Mouse (Mus musculus): ENCODE measurements around the gene Plin5. TPM values are rescaled to one million over a fixed set of nuclear protein-coding genes. Genes with fewer than 3 reads are reported as not detected.

Gene Plin5
- 10 to 100 TPM; 20.4 to 32.6 (median 26.9) TPM for total RNA-seq (2022)

- peak; percentile 74 for DNase-seq
Observed at GRCm38 (mm10) chr17:56117251-56117710, at the start of gene Plin5. TSS of gene Plin5 (minus strand) at chr17:56117596.

- no peak for DNase-seq
Observed at GRCm38 (mm10) chr17:56165671-56166070, 48.3 kb upstream of the Plin5 start.

GRCm38 (mm10) chr17:56164510-56164909, 47.1 kb upstream of the Plin5 start:
- no peak for DNase-seq

- no peak for DNase-seq
Observed at GRCm38 (mm10) chr17:56163523-56164102, 46.2 kb upstream of the Plin5 start.

GRCm38 (mm10) chr17:56162231-56162774, 44.9 kb upstream of the Plin5 start, which contains the start of gene Tnfaip8l1:
TSS of gene Tnfaip8l1 (plus strand) at chr17:56162477.
- DNase-seq: peak; percentile 95

- DNase-seq: no peak
Observed at GRCm38 (mm10) chr17:56159729-56160128, 42.3 kb upstream of the Plin5 start.

GRCm38 (mm10) chr17:56153643-56154042, 36.2 kb upstream of the Plin5 start:
- DNase-seq: peak; percentile 74

GRCm38 (mm10) chr17:56149897-56150296, 32.5 kb upstream of the Plin5 start:
- no peak for DNase-seq

- no peak for DNase-seq
Observed at GRCm38 (mm10) chr17:56148790-56149618, 31.6 kb upstream of the Plin5 start.

- no peak for DNase-seq
Observed at GRCm38 (mm10) chr17:56148280-56148679, 30.9 kb upstream of the Plin5 start.

- no peak for DNase-seq
Observed at GRCm38 (mm10) chr17:56147420-56147819, 30.0 kb upstream of the Plin5 start.

- DNase-seq: no peak
Observed at GRCm38 (mm10) chr17:56146131-56146530, 28.7 kb upstream of the Plin5 start.

GRCm38 (mm10) chr17:56144546-56144945, 27.1 kb upstream of the Plin5 start:
- no peak for DNase-seq

GRCm38 (mm10) chr17:56141702-56142605, 24.6 kb upstream of the Plin5 start:
- DNase-seq: no peak

GRCm38 (mm10) chr17:56139858-56140595, 22.6 kb upstream of the Plin5 start, which contains the start of gene Sema6b:
TSS of gene Sema6b (minus strand) at chr17:56140343.
- DNase-seq: no peak

- no peak for DNase-seq
Observed at GRCm38 (mm10) chr17:56139355-56139754, 22.0 kb upstream of the Plin5 start.

- DNase-seq: no peak
Observed at GRCm38 (mm10) chr17:56137839-56138613, 20.6 kb upstream of the Plin5 start.

- DNase-seq: no peak
Observed at GRCm38 (mm10) chr17:56136558-56136957, 19.2 kb upstream of the Plin5 start.

GRCm38 (mm10) chr17:56134463-56134971, 17.1 kb upstream of the Plin5 start:
- no peak for DNase-seq

Data from adrenal gland, adult 8-10 months (tissue).